Mouse (Mus musculus): ENCODE data around the gene Cdc7.

The Cdc7 gene

GRCm38 (mm10) chr5:107022064-107022428 lies 57.9 kb downstream of the Cdc7 start:
- DNase-seq (ENCODE audit: inconsistent ontology term) = no peak

DNA sequence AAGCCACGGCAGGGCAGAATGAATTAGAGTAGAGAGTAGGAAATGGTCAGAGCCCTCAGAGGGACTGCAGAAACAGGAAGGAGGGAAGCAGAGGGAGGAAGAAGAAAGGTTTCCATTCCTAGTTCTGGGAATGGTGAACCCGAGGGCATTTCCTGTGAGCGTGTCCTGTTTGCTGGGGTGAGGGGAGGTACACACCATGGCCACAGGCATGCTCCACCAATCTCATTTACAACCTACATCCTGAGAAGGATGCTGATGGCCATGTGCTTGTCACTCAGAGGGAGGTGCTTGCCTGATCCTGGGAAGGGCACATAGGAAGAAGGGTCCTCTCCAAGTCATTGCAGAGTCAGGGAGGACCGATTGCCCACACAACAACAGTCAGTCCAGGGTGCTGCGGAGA lies 59.8 kb downstream of the Cdc7 start:
- no peak for DNase-seq (ENCODE audit: inconsistent ontology term)

DNA sequence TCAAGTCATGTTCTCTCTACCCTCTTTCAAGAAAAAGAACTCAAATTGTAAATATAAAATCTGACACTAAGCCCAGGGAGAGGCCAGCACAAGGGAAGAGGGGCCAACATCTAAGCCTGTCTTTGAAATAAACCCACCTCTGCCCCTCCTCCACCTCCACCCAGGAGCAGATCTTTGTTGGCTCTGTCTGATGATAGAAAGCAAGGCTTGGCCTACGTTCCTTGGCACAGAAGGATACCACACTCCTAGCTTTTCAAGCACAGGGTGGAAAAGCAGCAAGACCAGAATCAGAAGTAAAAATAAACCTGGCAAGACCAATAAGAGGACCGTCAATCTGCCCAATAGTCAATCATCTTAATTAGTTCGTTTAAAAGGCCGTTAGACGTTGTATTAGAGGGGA lies 61.2 kb downstream of the Cdc7 start:
- no peak for DNase-seq (ENCODE audit: inconsistent ontology term)

DNA sequence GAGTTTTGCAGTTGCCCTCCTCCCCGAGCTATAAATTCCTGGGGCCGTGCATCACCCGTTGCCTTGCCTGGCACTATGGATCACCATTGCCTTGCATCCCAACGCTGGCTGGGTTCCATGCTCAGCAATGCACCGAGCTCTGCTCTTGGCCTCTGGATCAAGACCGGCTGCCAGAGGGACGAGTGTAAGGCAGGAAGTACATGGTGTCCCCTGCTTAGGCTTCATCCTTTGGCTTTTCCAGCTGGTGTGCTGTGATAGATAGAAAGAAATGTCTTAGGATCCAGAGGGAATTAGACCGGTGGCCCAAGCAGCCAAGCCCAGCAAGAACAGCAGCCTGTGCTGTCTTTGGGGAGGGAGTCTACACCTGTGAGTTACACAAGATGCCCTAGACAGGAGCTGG lies 61.7 kb downstream of the Cdc7 start:
- DNase-seq (ENCODE audit: inconsistent ontology term) = no peak

DNA sequence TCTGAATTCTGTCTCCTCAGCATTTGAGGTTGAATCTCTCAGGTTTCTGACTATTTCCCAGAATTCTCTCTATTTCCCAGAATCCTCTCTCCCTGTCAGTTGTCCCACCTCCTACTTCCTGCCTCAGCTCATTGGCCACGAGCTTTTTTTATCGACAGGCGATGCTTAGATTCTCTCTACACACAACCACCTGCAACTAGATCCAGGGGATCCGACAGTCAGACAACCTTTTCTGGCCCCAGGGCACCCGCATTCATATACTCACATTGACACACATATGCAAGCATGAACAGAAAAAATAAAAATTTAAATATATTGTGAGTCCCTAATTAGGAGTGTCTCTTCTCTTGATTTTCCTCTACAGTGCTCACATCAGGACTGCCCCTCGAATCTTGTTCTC lies 63.5 kb downstream of the Cdc7 start:
- DNase-seq (ENCODE audit: inconsistent ontology term) = no peak

GRCm38 (mm10) chr5:107028557-107028956 lies 64.4 kb downstream of the Cdc7 start:
- DNase-seq (ENCODE audit: inconsistent ontology term) = no peak

DNA sequence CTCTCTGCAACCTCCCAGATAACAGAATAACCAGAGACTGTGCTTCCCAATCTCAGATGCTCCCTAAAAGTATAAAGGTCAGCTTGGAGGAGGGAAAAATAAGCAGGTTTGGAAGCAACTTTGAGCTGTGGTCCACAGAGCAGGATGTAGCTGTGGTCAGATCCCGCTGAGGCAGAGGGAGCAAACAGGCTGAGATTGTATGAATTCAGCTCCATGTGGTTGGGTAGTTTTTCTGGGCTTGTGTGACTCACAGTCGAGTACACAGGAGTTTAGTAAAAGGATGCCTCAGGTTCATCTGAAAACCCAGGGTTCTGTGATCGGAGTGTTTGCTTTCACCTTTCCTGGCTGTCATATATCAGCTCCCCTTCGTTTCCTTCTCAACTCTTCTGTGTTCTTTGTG lies 65.7 kb downstream of the Cdc7 start:
- DNase-seq (ENCODE audit: inconsistent ontology term) = no peak

DNA sequence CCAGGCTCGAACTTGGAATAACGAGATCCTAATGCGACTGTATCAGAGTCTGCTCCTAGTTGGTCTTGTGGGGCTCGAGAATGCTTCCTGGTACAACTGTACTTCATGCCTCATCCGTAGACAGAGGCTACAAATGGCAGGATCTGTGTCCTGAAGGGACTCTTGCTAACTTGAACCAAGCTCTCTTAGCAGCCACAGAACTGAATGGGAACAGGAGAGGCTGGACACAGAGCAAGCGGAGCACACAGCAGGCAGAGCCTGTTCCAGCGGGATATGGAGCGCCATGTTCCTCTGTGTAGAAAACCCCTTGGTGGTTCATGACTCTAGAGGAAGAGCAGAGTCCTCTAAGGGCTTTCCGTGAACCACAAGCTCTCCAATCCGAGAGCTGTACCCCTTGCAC lies 66.7 kb downstream of the Cdc7 start:
- no peak for DNase-seq (ENCODE audit: inconsistent ontology term)

Measured in Muller cell, postnatal 12 days (primary cell).